Mouse (Mus musculus) heart, postnatal 0 days (tissue): ENCODE data around the gene Olfr776. TPM values are rescaled to one million over a fixed set of nuclear protein-coding genes. Genes with fewer than 3 reads are reported as not detected.

Experiments used
- polyA plus RNA-seq: library from polyadenylated mRNA; unstranded; fragments of >200 nt; fragmentation: Nextera tagmentation; extraction: Ambion mirVana; gene quantifications from 2 replicates; pipeline ENCODE4 v1.2.1, GENCODE M21; 2015
- total RNA-seq: library from RNA; depleted of rRNA; stranded (reverse); fragments of >200 nt; gene quantifications from 2 replicates; pipeline ENCODE4 v1.2.3, GENCODE M21; 2014; ENCODE audit warnings: low replicate concordance; rRNA removed

Gene Olfr776
- total and polyA plus RNA-seq, 2 experiments from 2014 or later, result not detected

Other genes with a start within 250 kb of the Olfr776 start
- not detected in 2 replicates for gene Olfr763, start 248.3 kb upstream of the Olfr776 start, total RNA-seq
- not detected in 2 replicates for gene Olfr763, start 248.3 kb upstream of the Olfr776 start, polyA plus RNA-seq
- gene Olfr764-ps1, start 219.2 kb upstream of the Olfr776 start, total RNA-seq, result not detected in 2 replicates
- not detected in 2 replicates for gene Olfr764-ps1, start 219.2 kb upstream of the Olfr776 start, polyA plus RNA-seq
- not detected in 2 replicates for gene Olfr765, start 209.1 kb upstream of the Olfr776 start, total RNA-seq
- not detected in 2 replicates for gene Olfr765, start 209.1 kb upstream of the Olfr776 start, polyA plus RNA-seq
- not detected in 2 replicates for gene Olfr766-ps1, start 190.2 kb upstream of the Olfr776 start, total RNA-seq
- not detected in 2 replicates for gene Olfr766-ps1, start 190.2 kb upstream of the Olfr776 start, polyA plus RNA-seq
- gene Olfr767, start 176.2 kb upstream of the Olfr776 start, total RNA-seq, result not detected in 2 replicates
- gene Olfr767, start 176.2 kb upstream of the Olfr776 start, polyA plus RNA-seq, result not detected in 2 replicates
- gene Olfr768, start 159.8 kb upstream of the Olfr776 start, total RNA-seq, result not detected in 2 replicates
- not detected in 2 replicates for gene Olfr768, start 159.8 kb upstream of the Olfr776 start, polyA plus RNA-seq
- not detected in 2 replicates for gene Olfr769, start 141.3 kb upstream of the Olfr776 start, total RNA-seq
- not detected in 2 replicates for gene Olfr769, start 141.3 kb upstream of the Olfr776 start, polyA plus RNA-seq
- not detected in 2 replicates for gene Olfr770, start 120.1 kb upstream of the Olfr776 start, total RNA-seq
- gene Olfr770, start 120.1 kb upstream of the Olfr776 start, polyA plus RNA-seq, result not detected in 2 replicates
- not detected in 2 replicates for gene Olfr771, start 94.4 kb upstream of the Olfr776 start, total RNA-seq
- gene Olfr771, start 94.4 kb upstream of the Olfr776 start, polyA plus RNA-seq, result not detected in 2 replicates
- not detected in 2 replicates for gene Olfr772, start 81.2 kb upstream of the Olfr776 start, total RNA-seq
- gene Olfr772, start 81.2 kb upstream of the Olfr776 start, polyA plus RNA-seq, result not detected in 2 replicates
- gene Olfr773, start 71.7 kb upstream of the Olfr776 start, total RNA-seq, result not detected in 2 replicates
- not detected in 2 replicates for gene Olfr773, start 71.7 kb upstream of the Olfr776 start, polyA plus RNA-seq
- gene Olfr774, start 22.9 kb upstream of the Olfr776 start, total RNA-seq, result not detected in 2 replicates
- gene Olfr774, start 22.9 kb upstream of the Olfr776 start, polyA plus RNA-seq, result not detected in 2 replicates
- not detected in 2 replicates for gene Olfr775, start 10.7 kb upstream of the Olfr776 start, total RNA-seq
- not detected in 2 replicates for gene Olfr775, start 10.7 kb upstream of the Olfr776 start, polyA plus RNA-seq
- gene Olfr777, start 12.4 kb downstream of the Olfr776 start, total RNA-seq, result not detected in 2 replicates
- not detected in 2 replicates for gene Olfr777, start 12.4 kb downstream of the Olfr776 start, polyA plus RNA-seq
- gene Olfr780, start 59.0 kb downstream of the Olfr776 start, total RNA-seq, result not detected in 2 replicates
- not detected in 2 replicates for gene Olfr780, start 59.0 kb downstream of the Olfr776 start, polyA plus RNA-seq
- not detected in 2 replicates for gene Olfr781, start 69.7 kb downstream of the Olfr776 start, total RNA-seq
- gene Olfr781, start 69.7 kb downstream of the Olfr776 start, polyA plus RNA-seq, result not detected in 2 replicates
- gene Olfr782, start 89.7 kb downstream of the Olfr776 start, total RNA-seq, result not detected in 2 replicates
- gene Olfr782, start 89.7 kb downstream of the Olfr776 start, polyA plus RNA-seq, result not detected in 2 replicates
- 0.27 TPM in 1 of 2 replicates, not detected in the other for gene Olfr784, start 125.0 kb downstream of the Olfr776 start, total RNA-seq
- gene Olfr784, start 125.0 kb downstream of the Olfr776 start, polyA plus RNA-seq, result not detected in 2 replicates
- not detected in 2 replicates for gene Olfr785, start 146.3 kb downstream of the Olfr776 start, total RNA-seq
- not detected in 2 replicates for gene Olfr785, start 146.3 kb downstream of the Olfr776 start, polyA plus RNA-seq
- not detected in 2 replicates for gene Olfr786, start 168.2 kb downstream of the Olfr776 start, total RNA-seq
- not detected in 2 replicates for gene Olfr786, start 168.2 kb downstream of the Olfr776 start, polyA plus RNA-seq
- not detected in 2 replicates for gene Olfr787, start 202.7 kb downstream of the Olfr776 start, total RNA-seq
- not detected in 2 replicates for gene Olfr787, start 202.7 kb downstream of the Olfr776 start, polyA plus RNA-seq
- gene Olfr788, start 211.9 kb downstream of the Olfr776 start, total RNA-seq, result not detected in 2 replicates
- not detected in 2 replicates for gene Olfr788, start 211.9 kb downstream of the Olfr776 start, polyA plus RNA-seq
- gene Olfr789, start 225.6 kb downstream of the Olfr776 start, total RNA-seq, result not detected in 2 replicates
- gene Olfr789, start 225.6 kb downstream of the Olfr776 start, polyA plus RNA-seq, result not detected in 2 replicates
- not detected in 2 replicates for gene Olfr790, start 239.4 kb downstream of the Olfr776 start, total RNA-seq
- not detected in 2 replicates for gene Olfr790, start 239.4 kb downstream of the Olfr776 start, polyA plus RNA-seq